Mouse (Mus musculus) cortical plate, adult 2 months (tissue): ENCODE results near the gene Ces2e.

Source experiments
- CTCF ChIP-seq: fragments of 200-500 bp; IDR thresholded peaks from 2 replicates; pipeline ENCODE4 v1.5.1; 2011; ENCODE audit warnings: mild to moderate bottlenecking, control low read depth, low read length; ENCODE audit not compliant: insufficient read depth; ENCODE audit errors: extremely low read depth
- POLR2A ChIP-seq: fragments of 200-500 bp; IDR thresholded peaks from 2 replicates; pipeline ENCODE4 v1.6.1; 2011; ENCODE audit warnings: mild to moderate bottlenecking, low read length, control low read depth; ENCODE audit not compliant: insufficient read depth; ENCODE audit errors: extremely low read depth

DNA sequence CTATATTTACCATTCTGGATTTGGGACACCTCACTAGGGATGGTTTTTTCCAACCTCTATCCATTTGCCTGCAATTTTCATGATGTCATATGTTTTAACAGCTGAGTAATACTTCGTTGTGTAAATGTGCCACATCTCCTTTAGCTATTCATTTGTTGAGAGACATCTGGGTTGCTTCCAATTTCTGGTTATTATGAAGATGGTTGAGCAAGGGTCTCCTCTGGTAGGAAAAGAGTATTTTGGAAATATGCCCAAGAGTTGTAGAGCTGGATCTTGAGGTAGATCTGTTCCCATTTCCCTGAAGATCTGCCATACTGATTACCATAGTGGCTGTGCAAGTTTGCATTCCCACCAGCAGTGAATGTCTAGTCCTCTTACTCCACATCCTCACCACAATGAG, 18.9 kb upstream of the Ces2e start:
- TF ChIP-seq CTCF, result no peak
- TF ChIP-seq POLR2A, result no peak
